Mouse (Mus musculus): ENCODE results near the gene Cd5l.

The Cd5l gene

DNA sequence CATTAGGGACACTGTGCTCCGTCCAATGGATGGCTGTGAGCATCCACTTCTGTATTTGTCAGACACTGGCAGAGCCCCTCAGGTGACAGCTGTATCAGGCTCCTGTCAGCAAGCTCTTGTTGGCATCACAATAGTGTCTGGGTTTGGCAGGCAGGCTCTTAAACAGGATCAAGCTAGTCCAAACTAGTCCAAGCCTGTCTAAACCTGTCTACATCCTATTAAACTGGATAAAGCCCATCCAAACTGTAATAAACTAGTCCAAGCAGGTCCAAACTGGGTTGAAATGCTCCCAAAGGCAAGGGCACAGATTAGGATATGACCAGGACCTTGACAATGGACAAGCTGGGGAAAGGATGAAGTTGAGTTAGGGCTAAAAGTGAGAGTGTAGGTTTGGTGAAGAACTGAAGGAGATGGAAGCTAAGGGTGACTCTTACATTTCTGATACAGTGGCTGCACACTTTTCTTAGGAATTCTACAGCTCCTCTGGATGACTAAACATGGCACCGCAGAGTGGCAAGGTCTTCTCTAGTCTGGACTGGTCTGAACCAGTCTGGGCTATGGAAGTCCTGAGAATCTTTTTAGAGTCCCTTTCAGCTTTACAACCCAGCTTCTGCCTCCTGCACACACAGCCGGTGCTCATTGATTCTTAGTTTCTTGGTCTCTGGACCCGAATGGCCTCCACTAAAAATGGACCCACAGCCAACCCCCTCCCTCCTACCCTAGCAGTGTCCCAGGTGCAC lies 51.7 kb downstream of the Cd5l start:
- no peak for DNase-seq

DNA sequence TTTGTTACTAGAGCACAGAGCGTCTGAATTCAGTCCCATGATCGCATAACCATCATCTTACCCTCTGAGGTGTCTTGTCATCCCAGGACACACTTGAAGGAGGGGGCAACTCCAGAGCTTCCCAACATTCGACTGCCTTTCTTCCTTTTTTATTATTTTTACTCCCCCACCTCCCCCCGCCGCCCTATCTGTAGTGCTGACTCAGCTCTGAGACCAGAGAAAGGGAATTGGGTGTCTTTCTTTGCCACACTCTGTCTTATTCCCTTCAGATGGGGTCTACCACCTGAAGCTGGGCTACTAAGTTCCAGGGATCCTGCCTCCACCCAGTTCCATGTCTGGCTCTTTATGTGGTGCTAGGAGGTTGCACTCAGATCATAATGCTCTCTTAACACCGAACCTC lies 52.9 kb downstream of the Cd5l start:
- no peak for DNase-seq

DNA sequence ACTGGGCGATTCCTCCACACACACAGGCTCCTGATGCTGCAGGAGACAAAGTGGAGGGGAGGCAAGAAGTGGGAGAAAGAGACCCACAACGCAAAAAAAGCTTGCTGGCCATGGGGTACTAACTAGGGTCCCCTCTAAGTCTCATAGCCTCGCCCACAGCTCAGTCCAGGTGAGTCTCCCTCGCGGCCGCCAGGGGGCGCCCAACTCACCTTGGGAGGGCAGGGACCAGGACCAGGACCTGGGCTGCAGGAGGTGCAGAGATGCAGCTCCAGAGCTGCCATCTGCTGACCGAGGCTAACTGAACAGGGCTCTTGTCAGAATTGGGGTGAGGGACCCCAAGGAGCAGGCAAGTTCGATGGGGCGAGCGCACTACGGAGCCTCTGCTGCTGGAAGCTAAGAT lies 53.5 kb downstream of the Cd5l start:
- peak; percentile 46 to 63 for DNase-seq

DNA sequence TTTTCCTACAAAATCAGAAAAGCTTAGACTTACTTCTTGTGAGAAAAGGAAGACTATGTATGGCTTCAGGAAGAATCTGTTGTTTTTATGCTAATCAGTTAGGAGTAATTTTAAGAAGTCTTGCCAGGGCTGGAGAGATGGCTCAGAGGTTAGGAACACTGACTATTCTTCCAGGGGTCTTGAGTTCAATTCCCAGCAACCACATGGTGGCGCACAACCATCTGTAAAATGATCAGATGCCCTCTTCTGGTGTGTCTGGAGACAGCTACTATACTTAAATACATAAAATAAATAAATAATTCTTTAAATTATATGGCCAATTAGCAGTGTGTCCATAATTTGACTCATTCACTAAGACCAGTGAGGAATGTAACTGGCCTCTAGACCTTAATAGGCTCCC lies 63.0 kb downstream of the Cd5l start:
- DNase-seq, result no peak

Data from spleen, adult 18-20 months (tissue).